Mouse (Mus musculus) embryonic facial prominence, embryonic 11.5 days (tissue): ENCODE measurements around the gene Prss8. TPM values are rescaled to one million over a fixed set of nuclear protein-coding genes. Genes with fewer than 3 reads are reported as not detected.

Source experiments
- ATAC-seq: fragments of 200-750 bp; cut with Nextera tagmentation; replicated peaks from 2 replicates; pipeline ENCODE4 v1.8.0; 2017; ENCODE audit warnings: low read depth; ENCODE audit not compliant: insufficient number of reproducible peaks, low FRiP score, low TSS enrichment
- DNase-seq: peaks from one replicate; pipeline ENCODE4 v3.0.0-alpha.2; 2015; ENCODE audit warnings: low spot score
- H3K27ac ChIP-seq: fragments of 300-500 bp; sonication (generic); replicated peaks from 2 replicates; pipeline ENCODE4 v1.5.1; 2014; ENCODE audit warnings: mild to moderate bottlenecking, low read depth, low read length, control low read depth
- H3K27me3 ChIP-seq: fragments of 300-500 bp; sonication (generic); 2 replicates; pipeline ENCODE4 v1.6.1; 2014; ENCODE audit warnings: mild to moderate bottlenecking, low read length, moderate library complexity, mixed read lengths; ENCODE audit not compliant: control insufficient read depth, insufficient read depth
- H3K36me3 ChIP-seq: fragments of 300-500 bp; sonication (generic); replicated peaks from 2 replicates; pipeline ENCODE4 v1.6.1; 2014; ENCODE audit warnings: low read depth, mild to moderate bottlenecking, low read length, moderate library complexity, mixed read lengths; ENCODE audit not compliant: control insufficient read depth, insufficient read depth
- H3K4me1 ChIP-seq: fragments of 300-500 bp; sonication (generic); 2 replicates; pipeline ENCODE4 v1.6.1; 2014; ENCODE audit warnings: low read length, mixed read lengths; ENCODE audit not compliant: control insufficient read depth, insufficient read depth
- H3K4me2 ChIP-seq: fragments of 300-500 bp; sonication (generic); 2 replicates; pipeline ENCODE4 v1.6.1; 2014; ENCODE audit warnings: low read depth, mild to moderate bottlenecking, control low read depth, low read length, moderate library complexity
- H3K4me3 ChIP-seq: fragments of 300-500 bp; sonication (generic); 2 replicates; pipeline ENCODE4 v1.5.1; 2014; ENCODE audit warnings: low read depth, low read length, control low read depth
- H3K9ac ChIP-seq: fragments of 300-500 bp; sonication (generic); replicated peaks from 2 replicates; pipeline ENCODE4 v1.6.1; 2014; ENCODE audit warnings: mild to moderate bottlenecking, control low read depth, low read length
- H3K9me3 ChIP-seq: fragments of 300-500 bp; sonication (generic); replicated peaks from 2 replicates; pipeline ENCODE4 v1.6.1; 2016; ENCODE audit warnings: mild to moderate bottlenecking, low read length, inconsistent platforms, mixed read lengths; ENCODE audit not compliant: control insufficient read depth
- WGBS: fragments of 180-500 bp; shearing (Covaris S2); extraction: QIAGEN DNeasy Blood & Tissue Kit; methylation state at CpG from one replicate; pipeline ENCODE4 v1.1.7; 2014; 5-methylcytosine and 5-hydroxymethylcytosine counted together
- polyA plus RNA-seq: library from polyadenylated mRNA; unstranded; fragments of >200 nt; fragmentation: Nextera tagmentation; extraction: Ambion mirVana; gene quantifications from 2 replicates; pipeline ENCODE4 v1.2.1, GENCODE M21; 2014

Gene Prss8
- polyA plus RNA-seq, result 8.7 and 9.0 TPM in 2 replicates

DNA sequence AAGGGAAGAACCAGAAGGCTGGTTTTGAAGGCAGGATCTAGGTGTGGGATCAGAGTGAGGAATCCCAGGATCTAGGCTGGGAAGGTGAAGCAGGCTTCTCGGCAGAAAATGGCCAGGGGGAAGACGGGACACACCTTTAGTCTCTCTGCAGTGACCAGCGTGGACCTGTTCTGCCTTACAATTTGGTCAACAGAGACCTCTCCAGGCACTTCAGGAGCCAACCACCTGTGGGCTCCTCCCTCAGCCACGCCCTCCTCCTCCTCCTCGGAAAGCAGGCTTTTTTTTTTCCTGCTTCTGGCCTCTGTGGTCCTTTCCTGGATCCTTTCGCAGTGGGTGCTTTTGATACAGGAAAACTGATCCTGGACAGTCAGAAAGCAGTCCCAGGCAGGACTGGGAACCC lies at the start of gene Prss8:
Prss8 (minus strand) TSS at position 182 of the 400 bp plus-strand sequence.
- DNase-seq (peak; percentile 25), ATAC-seq (no peak)
- Histone ChIP-seq H3K27ac (no peak within 1 kb of the TSS), H3K9ac (peak within 1 kb of the TSS; percentile 51), H3K4me1 (no peaks in the 10 kb centered on the region; the same call in 1 of the 2 replicates), H3K4me3 (peak within 1 kb of the TSS; percentile 11), H3K27me3 (peaks cover 4% of the 10 kb centered on the region; the same call in 1 of the 2 replicates), H3K36me3 (no peaks in the 10 kb centered on the region), H3K9me3 (no peaks in the 10 kb centered on the region), H3K4me2 (peak within 1 kb of the TSS; percentile 38; the same call in 1 of the 2 replicates)
- 10% methylated on average over 6 of the region's 6 CpGs for WGBS

DNA sequence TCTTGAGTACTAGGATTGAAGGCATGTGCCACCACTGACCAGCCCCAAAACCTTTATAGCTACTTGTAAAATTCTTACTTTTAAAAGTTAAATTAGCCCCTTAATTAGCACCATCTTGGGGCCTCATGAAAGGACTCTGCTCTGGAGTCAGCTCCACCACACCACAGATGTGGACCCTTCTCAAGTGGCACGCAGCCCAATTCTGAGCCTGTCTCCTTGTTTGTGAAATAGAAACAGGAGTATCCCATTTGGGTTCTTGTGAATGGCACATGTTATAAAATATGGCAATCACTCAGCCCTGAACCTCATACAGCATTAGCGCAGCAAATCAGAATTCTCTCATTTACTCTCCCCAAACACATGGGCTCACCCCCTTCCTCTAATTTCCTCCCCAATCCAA lies 49.0 kb upstream of the Prss8 start:
- H3K9ac ChIP-seq, result no peak overlapping the region
- no peak for DNase-seq
- WGBS, result 94% methylated on average over 2 of the region's 2 CpGs
- no peaks in the 10 kb centered on the region for H3K4me1 ChIP-seq
- H3K36me3 ChIP-seq, result peaks cover 33% of the 10 kb centered on the region
- ATAC-seq, result no peak
- no peak overlapping the region for H3K4me3 ChIP-seq
- H3K27me3 ChIP-seq, result no peaks in the 10 kb centered on the region
- H3K27ac ChIP-seq, result no peak overlapping the region
- H3K4me2 ChIP-seq, result no peak overlapping the region
- no peaks in the 10 kb centered on the region for H3K9me3 ChIP-seq

DNA sequence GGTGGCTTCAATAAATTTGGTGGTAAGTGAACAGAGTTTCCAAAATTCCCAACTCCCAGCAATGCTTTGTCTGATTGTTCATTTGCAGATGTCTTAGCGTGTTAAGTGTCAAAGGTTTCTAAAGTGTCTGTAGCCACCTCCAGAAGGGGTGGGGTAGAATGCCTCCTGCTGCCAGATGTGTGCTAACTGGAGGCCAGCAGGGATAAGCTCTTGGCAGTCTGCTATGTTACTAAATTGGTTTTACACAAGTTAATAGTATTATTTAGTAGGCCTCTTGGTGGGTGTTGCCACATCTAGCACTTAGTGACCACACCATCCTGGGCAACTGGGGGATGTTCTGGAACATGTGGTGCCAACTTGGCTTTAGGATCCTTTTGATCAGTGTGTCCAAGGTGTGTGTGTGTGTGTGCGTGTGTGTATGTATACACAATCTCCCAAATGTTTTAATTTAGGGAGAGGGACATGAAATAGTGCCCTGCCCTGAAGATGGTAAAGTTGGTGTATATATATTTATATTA lies 44.6 kb upstream of the Prss8 start:
- no peaks in the 10 kb centered on the region for H3K4me1 ChIP-seq
- H3K36me3 ChIP-seq, result peaks cover 35% of the 10 kb centered on the region
- H3K27ac ChIP-seq, result no peak overlapping the region
- no peaks in the 10 kb centered on the region for H3K27me3 ChIP-seq
- no peak for DNase-seq
- no peak overlapping the region for H3K4me2 ChIP-seq
- H3K4me3 ChIP-seq, result no peak overlapping the region
- no peak overlapping the region for H3K9ac ChIP-seq
- H3K9me3 ChIP-seq, result no peaks in the 10 kb centered on the region
- ATAC-seq, result no peak
- WGBS, result 75% methylated on average over 2 of the region's 2 CpGs

DNA sequence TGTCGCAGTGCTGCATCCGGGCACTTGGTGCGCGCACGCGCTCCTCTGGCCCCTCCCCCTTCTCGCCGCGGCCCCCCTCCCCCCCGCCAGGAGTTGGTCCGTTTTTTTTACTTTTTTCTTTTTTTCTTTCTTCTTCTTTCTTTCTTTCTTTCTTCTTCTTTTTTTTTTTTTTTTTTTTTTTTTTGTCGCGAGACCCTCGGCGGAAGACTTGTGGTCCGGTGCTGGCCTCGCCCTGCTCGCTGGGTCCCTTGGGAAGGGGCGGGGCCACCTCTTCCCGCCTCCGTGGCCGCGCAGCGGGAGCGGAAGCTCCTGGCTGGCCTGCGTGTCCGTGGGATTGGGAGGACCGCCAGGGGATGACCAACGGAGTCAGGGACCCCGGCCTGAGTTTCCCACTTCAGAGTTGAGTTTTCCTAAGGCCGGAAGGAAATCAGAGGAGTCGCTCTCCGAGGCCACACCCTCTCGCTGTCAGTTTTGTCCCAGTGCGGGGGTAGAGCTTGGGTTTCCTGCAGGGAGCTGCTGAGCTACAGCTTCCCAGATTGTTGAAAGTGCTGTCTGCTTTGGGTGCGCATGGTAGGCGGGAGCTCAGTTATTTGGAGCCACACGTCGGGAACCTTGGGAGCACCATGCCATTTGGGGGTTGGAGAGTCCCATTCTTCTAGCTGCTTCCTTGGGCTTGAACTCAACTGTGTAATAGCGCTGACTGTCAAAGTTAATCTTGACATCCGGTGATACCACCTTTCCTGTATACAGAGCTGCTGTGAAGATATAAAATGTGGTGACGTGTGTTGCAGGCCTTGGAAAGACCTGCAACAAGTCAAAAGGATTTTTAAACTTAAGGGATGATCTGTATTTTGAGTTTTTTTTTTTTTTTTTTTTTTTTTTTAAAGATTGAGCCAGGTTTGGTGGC lies 38.3 kb upstream of the Prss8 start:
- ATAC-seq (no peak), DNase-seq (peak; percentile 83)
- H3K27me3 ChIP-seq, result no peaks in the 10 kb centered on the region
- no peaks in the 10 kb centered on the region for H3K9me3 ChIP-seq
- H3K4me2 ChIP-seq, result peak overlapping the region; percentile 63
- 1% methylated on average over 40 of the region's 42 CpGs for WGBS
- H3K27ac ChIP-seq, result peak overlapping the region; percentile 93
- peaks cover 20% of the 10 kb centered on the region for H3K36me3 ChIP-seq
- peak overlapping the region; percentile 86 for H3K9ac ChIP-seq
- peak overlapping the region; percentile 67 for H3K4me3 ChIP-seq
- H3K4me1 ChIP-seq, result no peaks in the 10 kb centered on the region

DNA sequence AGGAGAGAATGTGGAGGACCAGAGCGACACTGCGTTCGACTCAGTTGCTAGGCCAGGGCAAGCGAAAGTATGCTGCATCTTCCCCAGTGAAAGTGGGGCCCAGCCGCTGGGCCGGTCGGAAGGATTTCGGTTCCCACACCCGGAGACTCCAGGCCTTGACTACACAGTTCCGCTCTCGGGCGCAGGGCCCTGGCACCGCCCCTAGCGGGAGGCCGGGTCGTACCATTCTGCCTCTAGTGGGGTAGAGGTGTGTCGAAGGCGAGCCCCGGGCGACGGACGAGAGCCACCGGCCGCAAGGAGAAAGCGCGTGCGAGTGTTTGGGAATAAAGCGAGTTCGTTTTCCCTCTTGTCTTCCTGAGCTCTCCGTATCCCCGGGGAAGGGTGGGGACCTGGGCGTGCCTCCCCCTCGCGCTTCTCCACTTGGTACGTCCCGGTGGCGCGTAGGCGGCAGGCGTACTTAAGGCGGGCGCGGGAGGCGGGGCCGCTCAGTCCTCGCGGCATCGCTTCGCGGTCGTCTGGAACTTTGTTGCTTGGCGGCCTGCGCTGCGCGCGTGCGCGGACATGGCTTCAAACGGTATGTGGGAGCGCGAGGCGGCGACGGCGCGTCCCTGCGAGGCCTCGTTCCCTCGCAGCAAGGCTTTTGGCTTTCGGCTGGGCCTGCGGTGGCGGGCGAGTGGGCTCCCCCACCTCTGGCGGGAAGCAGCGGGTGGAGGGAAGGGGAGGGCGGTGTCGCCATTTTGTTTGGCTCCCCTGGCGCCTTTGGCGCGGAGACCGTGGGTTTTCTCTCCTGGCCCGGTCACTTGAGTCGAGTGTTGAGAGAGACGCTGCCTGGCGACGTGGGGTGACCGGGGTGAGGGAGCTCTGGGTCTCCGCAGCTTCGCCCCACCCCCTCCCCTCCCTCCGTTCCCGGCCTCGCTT lies 37.4 kb upstream of the Prss8 start, which contains the start of gene Fus:
Fus (plus strand) TSS at position 454 of the 918 bp plus-strand sequence.
- no peaks in the 10 kb centered on the region for H3K9me3 ChIP-seq
- H3K4me1 ChIP-seq, result no peaks in the 10 kb centered on the region
- H3K4me2 ChIP-seq, result peak within 1 kb of the TSS; percentile 63
- under 1% methylated on average over 88 of the region's 92 CpGs for WGBS
- H3K27me3 ChIP-seq, result no peaks in the 10 kb centered on the region
- peak within 1 kb of the TSS; percentile 67 for H3K4me3 ChIP-seq
- H3K36me3 ChIP-seq, result peaks cover 13% of the 10 kb centered on the region
- DNase-seq (peak; percentile 93), ATAC-seq (peak; percentile 92)
- H3K27ac ChIP-seq, result peak within 1 kb of the TSS; percentile 93
- peak within 1 kb of the TSS; percentile 86 for H3K9ac ChIP-seq

GRCm38 (mm10) chr7:127966371-127966918 lies 36.5 kb upstream of the Prss8 start:
- Histone ChIP-seq H3K4me2 (peak overlapping the region; percentile 59), H3K4me1 (no peaks in the 10 kb centered on the region), H3K27ac (peak overlapping the region; percentile 93), H3K36me3 (peaks cover 10% of the 10 kb centered on the region), H3K4me3 (peak overlapping the region; percentile 67), H3K27me3 (no peaks in the 10 kb centered on the region), H3K9ac (peak overlapping the region; percentile 86), H3K9me3 (no peaks in the 10 kb centered on the region)
- ATAC-seq, result peak; percentile 25; the same call in 1 of the 2 replicates
- WGBS, result 7% methylated on average over 10 of the region's 10 CpGs
- peak; percentile 34 for DNase-seq

DNA sequence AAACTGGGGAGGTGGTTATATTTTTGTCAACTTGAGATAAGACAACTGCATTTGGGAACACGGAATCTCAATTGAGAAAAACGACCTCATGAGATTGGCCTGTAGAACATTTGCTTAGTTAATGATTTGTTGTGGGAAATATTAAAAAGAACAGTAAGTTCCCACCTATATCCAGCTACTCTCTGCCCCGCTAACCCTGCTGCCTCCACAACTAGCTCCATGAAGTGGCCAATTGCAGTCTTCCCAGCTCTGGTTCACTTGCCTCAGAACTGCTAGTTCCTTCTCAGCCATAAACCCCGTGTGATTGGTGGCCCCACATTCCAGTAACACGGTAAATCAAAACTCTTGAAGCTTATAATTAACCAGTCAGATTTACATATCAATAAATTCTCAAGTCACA lies 29.5 kb upstream of the Prss8 start:
- H3K4me1 ChIP-seq, result no peaks in the 10 kb centered on the region
- H3K27ac ChIP-seq, result no peak overlapping the region
- H3K9ac ChIP-seq, result no peak overlapping the region
- no peaks in the 10 kb centered on the region for H3K9me3 ChIP-seq
- DNase-seq, result no peak
- H3K36me3 ChIP-seq, result no peaks in the 10 kb centered on the region
- no peak overlapping the region for H3K4me3 ChIP-seq
- no peak overlapping the region for H3K4me2 ChIP-seq
- WGBS, result 62% methylated on average over 5 of the region's 5 CpGs
- ATAC-seq, result no peak
- no peaks in the 10 kb centered on the region for H3K27me3 ChIP-seq
